Mouse (Mus musculus): ENCODE data around the gene Zfp831.

DNA sequence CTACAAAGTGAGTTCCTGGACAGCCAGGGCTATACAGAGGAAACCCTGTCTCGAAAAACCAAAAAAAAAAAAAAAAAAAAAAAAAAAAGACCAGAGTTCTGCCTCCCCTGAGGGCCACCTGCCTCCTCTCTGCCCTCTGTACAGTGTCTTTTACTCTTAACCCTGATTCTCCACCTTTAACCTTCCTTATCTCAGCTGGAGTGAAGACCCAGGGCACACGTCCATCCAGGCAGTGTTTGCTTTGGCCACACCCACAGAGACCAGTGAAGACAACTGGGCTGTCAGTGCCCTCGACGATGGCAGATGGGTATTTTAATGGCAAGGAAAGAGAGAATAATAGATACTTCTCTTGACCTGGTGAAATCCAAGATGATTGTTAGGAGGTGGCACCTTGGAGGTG lies 115.9 kb downstream of the Zfp831 start:
- TF ChIP-seq POLR2A (IDR thresholded peaks at IDR 0.05; ENCODE audit: low read depth, low read length) (no peak), CTCF (conservative IDR thresholded peaks at IDR 0.05 in 1 of 2, IDR thresholded peaks at IDR 0.05 in 1 of 2; ENCODE audit: low read depth in 2 of 2, low read length in 2 of 2) (no peak), USF1 (IDR thresholded peaks at IDR 0.05; ENCODE audit: low read depth, low read length) (no peak), MEF2A (IDR thresholded peaks at IDR 0.05; ENCODE audit: borderline replicate concordance, low read depth, low read length) (no peak), EP300 (IDR thresholded peaks at IDR 0.05; ENCODE audit: low read length) (no peak), JUN (IDR thresholded peaks at IDR 0.05; ENCODE audit: insufficient read depth, low read depth, low read length) (no peak), ZMIZ1 (IDR thresholded peaks at IDR 0.05; ENCODE audit: low read depth, low read length) (no peak), ETS1 (conservative IDR thresholded peaks at IDR 0.05; ENCODE audit: low read depth, low read length) (no peak), ZC3H11A (IDR thresholded peaks at IDR 0.05; ENCODE audit: low read depth, low read length) (no peak), CHD2 (IDR thresholded peaks at IDR 0.05; ENCODE audit: low read length) (no peak), POLR2AphosphoS2 (IDR thresholded peaks at IDR 0.05; ENCODE audit: low read depth, low read length) (no peak), JUND (conservative IDR thresholded peaks at IDR 0.05; ENCODE audit: low read depth, low read length) (no peak), MXI1 (IDR thresholded peaks at IDR 0.05; ENCODE audit: low read depth, low read length) (no peak)
